Mouse (Mus musculus): ENCODE measurements at regions not wholly inside any gene's neighbourhood (a gene's known extent, or its start where the extent isn't known, plus 50 kb on each side); places are given as distances from the start of the nearest gene placed in this dataset.

GRCm38 (mm10) chr13:37603226-37603994 lies 174.8 kb upstream of the Rreb1 start:
- in situ Hi-C loops (cut with MboI; ENCODE audit: low sequenced_read_pairs): no loop called here

GRCm38 (mm10) chr13:37606250-37606649 lies 171.9 kb upstream of the Rreb1 start:
- in situ Hi-C loops (cut with MboI; ENCODE audit: low sequenced_read_pairs): no loop called here

DNA sequence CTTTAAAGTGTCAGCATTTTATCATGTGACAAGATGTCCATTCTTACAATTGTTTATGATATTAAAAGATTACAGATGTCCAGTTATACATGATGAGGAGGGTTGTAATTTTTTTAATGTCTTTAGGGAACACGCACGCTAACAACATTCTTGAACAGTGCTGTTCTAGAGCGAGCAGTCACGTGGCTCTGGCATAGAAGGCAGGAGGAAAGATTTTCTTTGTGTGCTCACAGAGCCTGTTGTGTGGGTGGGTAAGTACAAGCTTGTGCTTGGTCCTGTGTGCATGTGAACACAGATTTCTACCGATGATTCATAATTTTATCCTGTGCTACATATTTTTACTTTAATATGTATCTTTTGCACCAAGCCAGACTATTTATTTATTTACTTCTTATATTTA lies 169.1 kb upstream of the Rreb1 start:
- in situ Hi-C loops (cut with MboI; ENCODE audit: low sequenced_read_pairs): no loop called here

GRCm38 (mm10) chr13:37611387-37611786 lies 166.8 kb upstream of the Rreb1 start:
- in situ Hi-C loops (cut with MboI; ENCODE audit: low sequenced_read_pairs): no loop called here

DNA sequence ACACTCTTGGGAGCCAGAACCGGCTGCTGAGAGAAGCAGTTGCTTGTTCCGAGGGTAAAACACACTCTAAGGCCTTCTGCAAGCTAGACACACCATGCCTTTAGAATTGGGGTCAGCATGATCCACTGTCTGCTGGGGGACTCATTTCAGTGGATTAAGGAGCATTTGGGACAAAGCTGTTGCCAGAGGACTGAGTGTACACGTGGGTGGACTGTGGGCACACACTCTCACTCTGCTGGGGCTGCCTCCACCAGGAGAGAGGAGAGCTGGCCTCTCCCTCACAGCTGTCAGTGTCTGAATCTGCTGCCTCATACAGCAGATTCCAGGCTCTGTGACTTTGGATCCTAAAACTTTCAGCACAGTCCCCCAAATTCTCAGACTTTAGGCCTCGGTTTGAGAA lies 161.2 kb upstream of the Rreb1 start:
- in situ Hi-C loops (cut with MboI; ENCODE audit: low sequenced_read_pairs): no loop called here

DNA sequence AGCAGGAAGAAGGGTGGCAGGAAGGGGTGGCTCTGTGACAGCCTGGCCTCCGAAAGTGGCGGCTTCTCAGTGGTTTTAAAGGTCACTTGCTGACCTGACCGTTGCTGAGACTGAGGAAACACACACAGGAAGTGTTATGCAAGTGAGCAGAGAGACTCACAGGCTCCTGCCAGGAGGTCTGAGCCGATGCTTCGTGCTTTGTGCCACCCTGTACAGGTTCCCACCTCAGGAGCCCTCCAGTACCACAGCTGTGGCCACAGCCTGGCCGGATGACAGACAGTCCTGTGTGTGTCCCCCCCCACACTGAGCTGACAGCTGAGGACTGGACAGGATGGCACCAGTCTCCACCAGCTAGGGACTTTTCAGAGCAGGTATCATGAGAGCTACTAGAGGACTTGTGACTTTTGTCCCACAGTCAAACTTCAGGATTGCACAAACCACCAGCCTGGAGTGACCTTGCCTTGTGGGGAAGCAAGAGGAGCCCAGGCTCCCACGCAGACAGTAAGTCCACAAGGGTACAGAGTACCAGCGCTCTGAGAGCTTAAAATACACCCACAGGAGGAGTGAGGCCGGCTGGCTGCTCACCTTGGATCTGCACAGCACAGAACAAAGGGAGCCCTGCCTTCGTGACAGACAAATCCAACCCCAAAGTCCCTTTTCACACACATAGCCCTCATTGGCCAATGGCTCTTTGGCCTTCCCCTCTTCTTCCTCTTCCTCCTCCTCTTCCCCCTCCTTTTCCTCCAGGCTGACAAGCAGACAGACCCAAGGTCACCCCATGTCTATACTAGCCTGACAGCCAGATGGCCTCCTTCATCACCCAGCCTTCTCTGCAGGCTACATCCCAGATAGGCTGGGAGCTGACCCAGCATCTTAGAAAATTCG lies 158.1 kb upstream of the Rreb1 start:
- in situ Hi-C loops (cut with MboI; ENCODE audit: low sequenced_read_pairs): no loop called here

DNA sequence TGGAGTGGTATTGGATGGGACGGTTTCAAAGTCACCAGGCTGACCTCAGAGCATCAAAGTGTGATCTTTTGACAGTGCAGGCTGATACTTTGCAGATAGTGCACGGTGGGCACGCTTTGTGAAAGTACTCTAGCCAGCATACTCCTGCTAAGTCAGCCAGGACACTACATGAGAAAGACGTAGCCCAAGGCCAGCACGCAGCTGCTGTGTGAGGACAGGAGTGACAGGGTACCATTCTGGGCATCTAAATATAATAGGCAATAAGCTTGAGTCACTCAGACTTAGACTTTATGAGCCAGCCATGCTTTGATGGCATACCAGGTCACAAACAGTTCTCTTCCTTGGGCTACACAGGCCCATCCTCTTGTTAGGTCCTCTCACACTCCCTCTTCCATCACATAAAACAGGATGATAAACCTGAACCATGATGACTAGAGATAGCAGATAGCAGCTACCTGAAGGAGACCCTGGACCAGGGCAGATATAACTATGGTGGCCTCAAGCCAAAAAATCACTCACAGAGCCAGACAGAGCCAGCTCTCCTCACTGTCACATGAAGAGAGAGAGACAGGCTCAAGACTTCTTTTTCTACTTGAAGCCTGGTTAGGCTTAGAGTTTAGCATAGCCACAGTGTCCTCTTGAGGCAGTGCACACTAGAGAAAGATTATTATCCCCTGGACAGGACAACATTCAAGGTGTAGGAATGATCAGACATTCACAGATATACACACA lies 156.7 kb upstream of the Rreb1 start:
- in situ Hi-C loops (cut with MboI; ENCODE audit: low sequenced_read_pairs): no loop called here

GRCm38 (mm10) chr13:37622366-37623088 lies 155.7 kb upstream of the Rreb1 start:
- in situ Hi-C loops (cut with MboI; ENCODE audit: low sequenced_read_pairs): no loop called here

- in situ Hi-C loops (cut with MboI; ENCODE audit: low sequenced_read_pairs): no loop called here
Measured at GRCm38 (mm10) chr13:37624741-37625140, 153.5 kb upstream of the Rreb1 start.

- in situ Hi-C loops (cut with MboI; ENCODE audit: low sequenced_read_pairs): no loop called here
Measured at GRCm38 (mm10) chr13:37625532-37626235, 152.5 kb upstream of the Rreb1 start.

- in situ Hi-C loops (cut with MboI; ENCODE audit: low sequenced_read_pairs): no loop called here
Measured at GRCm38 (mm10) chr13:37628391-37629270, 149.6 kb upstream of the Rreb1 start.

GRCm38 (mm10) chr13:37629271-37629899 lies 148.8 kb upstream of the Rreb1 start:
- in situ Hi-C loops (cut with MboI; ENCODE audit: low sequenced_read_pairs): no loop called here

- in situ Hi-C loops (cut with MboI; ENCODE audit: low sequenced_read_pairs): no loop called here
Measured at GRCm38 (mm10) chr13:37632835-37633440, 145.3 kb upstream of the Rreb1 start.

GRCm38 (mm10) chr13:37636363-37636762 lies 141.8 kb upstream of the Rreb1 start:
- in situ Hi-C loops (cut with MboI; ENCODE audit: low sequenced_read_pairs): no loop called here

DNA sequence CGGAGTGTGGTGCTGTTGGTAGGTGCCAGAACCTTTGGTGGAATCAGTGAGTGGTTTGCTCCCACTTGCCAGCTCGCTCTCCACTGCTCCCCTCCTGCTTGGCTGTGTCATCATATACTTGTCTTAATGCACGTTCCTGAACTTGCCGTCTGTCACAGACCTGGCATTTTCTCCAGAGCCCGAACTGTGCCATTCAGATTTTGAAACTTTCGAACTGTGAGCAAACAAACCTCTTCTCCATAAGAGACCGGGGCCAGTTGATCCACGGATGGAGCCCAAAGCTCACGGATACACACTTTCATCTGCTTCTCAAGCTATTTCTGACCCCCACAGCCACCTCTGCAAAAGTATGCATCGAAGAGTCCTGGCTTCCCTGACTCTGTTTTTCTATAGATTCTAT lies 141.0 kb upstream of the Rreb1 start:
- in situ Hi-C loops (cut with MboI; ENCODE audit: low sequenced_read_pairs): no loop called here

- in situ Hi-C loops (cut with MboI; ENCODE audit: low sequenced_read_pairs): no loop called here
Measured at GRCm38 (mm10) chr13:37638071-37638511, 140.1 kb upstream of the Rreb1 start.

- in situ Hi-C loops (cut with MboI; ENCODE audit: low sequenced_read_pairs): no loop called here
Measured at GRCm38 (mm10) chr13:37642410-37643093, 135.6 kb upstream of the Rreb1 start.

DNA sequence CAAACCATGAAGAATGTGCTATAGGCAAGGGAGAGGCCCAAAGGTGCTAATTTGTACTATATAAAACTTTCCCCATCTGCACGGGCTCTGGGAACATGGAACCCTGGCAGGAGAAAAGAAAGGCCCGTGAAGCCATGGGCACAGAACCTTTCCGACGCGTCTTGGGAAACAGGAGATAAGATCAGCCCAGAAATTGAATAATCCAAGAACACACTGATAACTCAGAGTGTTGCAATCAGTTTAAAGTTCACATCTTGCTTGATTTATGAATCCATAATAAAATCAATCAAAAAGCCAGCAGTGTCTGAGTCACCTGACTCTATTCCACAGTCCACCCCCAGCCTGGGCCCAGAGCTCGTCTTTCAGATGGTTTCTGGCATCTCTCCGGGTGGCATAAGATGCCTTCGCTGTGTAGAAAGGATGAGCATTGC lies 133.4 kb upstream of the Rreb1 start:
- in situ Hi-C loops (cut with MboI; ENCODE audit: low sequenced_read_pairs): no loop called here
